Mouse (Mus musculus) cerebellum, adult 2 months (tissue): Measurements from ENCODE around the gene Unc80.

Source experiments
- CTCF ChIP-seq: fragments of 200-500 bp; IDR thresholded peaks from 2 replicates; pipeline ENCODE4 v1.5.1; 2011; ENCODE audit warnings: low read depth, mild to moderate bottlenecking, control low read depth, low read length, moderate library complexity, borderline replicate concordance; ENCODE audit not compliant: insufficient read depth
- POLR2A ChIP-seq: fragments of 200-500 bp; IDR thresholded peaks from 2 replicates; pipeline ENCODE4 v1.6.1; 2011; ENCODE audit warnings: low read length, control low read depth, borderline replicate concordance; ENCODE audit not compliant: insufficient read depth

GRCm38 (mm10) chr1:66646894-66647293 lies 178.7 kb downstream of the Unc80 start:
- TF ChIP-seq CTCF, result no peak
- no peak for TF ChIP-seq POLR2A
